Mouse (Mus musculus): ENCODE data around the gene Hmgcl. TPM values are rescaled to one million over a fixed set of nuclear protein-coding genes. Genes with fewer than 3 reads are reported as not detected.

Gene Hmgcl
- polyA plus RNA-seq, 1 experiment from 2014 or later, result 107 TPM

DNA sequence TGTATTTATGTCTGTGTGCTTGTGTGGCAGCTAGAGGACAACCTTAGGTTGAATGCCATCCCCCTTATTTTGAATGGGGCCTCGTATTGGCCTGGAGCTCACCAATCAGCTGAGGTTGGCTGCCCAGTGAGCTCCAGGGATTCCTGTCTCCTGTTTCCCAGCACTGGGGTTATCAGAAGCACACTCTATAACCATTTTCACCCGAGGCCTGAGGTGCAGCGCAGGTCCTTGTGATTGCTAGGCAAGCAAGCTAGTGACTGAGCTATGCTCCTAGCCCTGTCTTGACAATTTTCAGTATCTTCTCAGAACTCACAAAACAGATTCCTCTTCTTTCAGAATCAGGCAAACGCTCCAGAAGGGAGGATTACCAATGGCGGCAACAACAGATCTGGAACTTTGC, 38.3 kb downstream of the Hmgcl start:
- H3K4me3 ChIP-seq (replicated peaks; ENCODE audit: low read depth, low read length), result no peak overlapping the region
- H3K27me3 ChIP-seq (ENCODE audit: insufficient read depth, low read length), result no peaks in the 10 kb centered on the region
- H3K9me3 ChIP-seq (replicated peaks; ENCODE audit: low read length), result no peaks in the 10 kb centered on the region
- TF ChIP-seq CTCF (IDR thresholded peaks at IDR 0.05; ENCODE audit: low read depth), result no peak
- H3K27ac ChIP-seq, result no peak overlapping the region
- H3K4me1 ChIP-seq (replicated peaks; ENCODE audit: insufficient read depth, low read length), result peaks cover 11% of the 10 kb centered on the region; the same call in 1 of the 2 replicates
- no peak overlapping the region for H3K4me2 ChIP-seq (ENCODE audit: low read length)
- 0 out of 2 replicates have a peak, but pooled peaks cover 10% of the 10 kb centered on the region for H3K36me3 ChIP-seq (ENCODE audit: insufficient read depth, low read length)
- ATAC-seq (replicated peaks; ENCODE audit: low FRiP score, low read depth), result no peak
- H3K9ac ChIP-seq (ENCODE audit: low read depth, low read length), result no peak overlapping the region
- no peak for DNase-seq (ENCODE audit: low spot score)
- 78% methylated on average over 5 of the region's 5 CpGs for WGBS

GRCm38 (mm10) chr4:135985193-135985592, 38.9 kb downstream of the Hmgcl start:
- DNase-seq (ENCODE audit: low spot score), result no peak
- 86% methylated on average over 5 of the region's 5 CpGs for whole genome bisulfite sequencing
- Histone ChIP-seq H3K9me3 (replicated peaks; ENCODE audit: low read length) (no peaks in the 10 kb centered on the region), H3K27me3 (ENCODE audit: insufficient read depth, low read length) (no peaks in the 10 kb centered on the region), H3K36me3 (ENCODE audit: insufficient read depth, low read length) (0 out of 2 replicates have a peak, but pooled peaks cover 10% of the 10 kb centered on the region), H3K4me3 (replicated peaks; ENCODE audit: low read depth, low read length) (no peak overlapping the region), H3K9ac (ENCODE audit: low read depth, low read length) (no peak overlapping the region), H3K4me2 (ENCODE audit: low read length) (no peak overlapping the region), H3K27ac (no peak overlapping the region), H3K4me1 (replicated peaks; ENCODE audit: insufficient read depth, low read length) (peaks cover 11% of the 10 kb centered on the region; the same call in 1 of the 2 replicates)
- no peak for ATAC-seq (replicated peaks; ENCODE audit: low FRiP score, low read depth)
- no peak for TF ChIP-seq CTCF (IDR thresholded peaks at IDR 0.05; ENCODE audit: low read depth)

- H3K4me2 ChIP-seq (ENCODE audit: low read length), result peak overlapping the region; percentile 94
- H3K4me1 ChIP-seq (replicated peaks; ENCODE audit: insufficient read depth, low read length), result peaks cover 11% of the 10 kb centered on the region; the same call in 1 of the 2 replicates
- 82% methylated on average over 7 of the region's 7 CpGs for WGBS
- H3K9ac ChIP-seq (ENCODE audit: low read depth, low read length), result peak overlapping the region; percentile 90; the same call in 1 of the 2 replicates
- ATAC-seq (replicated peaks; ENCODE audit: low FRiP score, low read depth), result no peak
- 0 out of 2 replicates have a peak, but pooled peaks cover 10% of the 10 kb centered on the region for H3K36me3 ChIP-seq (ENCODE audit: insufficient read depth, low read length)
- H3K27ac ChIP-seq, result no peak overlapping the region
- no peak for DNase-seq (ENCODE audit: low spot score)
- TF ChIP-seq CTCF (IDR thresholded peaks at IDR 0.05; ENCODE audit: low read depth), result no peak
- peak overlapping the region; percentile 89; the same call in 1 of the 2 replicates for H3K4me3 ChIP-seq (replicated peaks; ENCODE audit: low read depth, low read length)
- no peaks in the 10 kb centered on the region for H3K9me3 ChIP-seq (replicated peaks; ENCODE audit: low read length)
- H3K27me3 ChIP-seq (ENCODE audit: insufficient read depth, low read length), result no peaks in the 10 kb centered on the region
Observed at GRCm38 (mm10) chr4:135985769-135986168, 39.5 kb downstream of the Hmgcl start.

DNA sequence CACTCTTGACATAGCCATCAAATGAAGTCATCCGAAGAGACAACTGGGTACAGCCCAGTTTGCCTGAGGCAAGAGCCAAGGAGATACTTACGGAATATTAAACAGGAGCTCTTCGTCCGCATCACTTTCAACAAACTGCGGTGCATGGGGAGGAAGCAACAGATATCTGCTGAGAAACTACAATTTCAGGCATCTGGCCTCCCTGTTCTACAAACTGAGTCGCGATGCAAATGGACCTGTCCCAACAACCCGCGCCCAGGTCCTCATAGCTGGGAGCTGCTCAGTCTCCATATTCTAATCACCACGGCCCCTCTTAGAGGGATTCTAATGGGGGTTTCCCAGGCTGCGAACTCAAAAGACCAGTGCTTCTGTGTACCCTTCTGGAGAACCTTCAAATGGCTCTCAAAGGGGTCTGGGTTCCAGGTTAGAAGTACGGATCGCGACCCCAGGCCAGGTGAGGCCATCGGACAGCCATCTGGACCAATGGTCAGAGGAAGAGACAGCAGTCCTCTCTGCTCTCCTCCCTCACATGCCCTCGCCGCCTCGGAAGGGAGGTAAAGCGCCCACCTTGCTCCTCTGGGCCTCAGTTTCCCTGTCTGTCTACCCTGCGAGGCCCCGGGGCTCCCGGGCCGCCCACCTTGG, 40.2 kb downstream of the Hmgcl start:
- no peak for ATAC-seq (replicated peaks; ENCODE audit: low FRiP score, low read depth)
- DNase-seq (ENCODE audit: low spot score), result peak; percentile 11
- Histone ChIP-seq H3K4me1 (replicated peaks; ENCODE audit: insufficient read depth, low read length) (peaks cover 11% of the 10 kb centered on the region; the same call in 1 of the 2 replicates), H3K9me3 (replicated peaks; ENCODE audit: low read length) (no peaks in the 10 kb centered on the region), H3K36me3 (ENCODE audit: insufficient read depth, low read length) (0 out of 2 replicates have a peak, but pooled peaks cover 10% of the 10 kb centered on the region), H3K27me3 (ENCODE audit: insufficient read depth, low read length) (no peaks in the 10 kb centered on the region), H3K4me3 (replicated peaks; ENCODE audit: low read depth, low read length) (peak overlapping the region; percentile 89), H3K27ac (peak overlapping the region; percentile 78), H3K9ac (ENCODE audit: low read depth, low read length) (peak overlapping the region; percentile 90), H3K4me2 (ENCODE audit: low read length) (peak overlapping the region; percentile 94)
- WGBS, result 6% methylated on average over 23 of the region's 23 CpGs
- no peak for TF ChIP-seq CTCF (IDR thresholded peaks at IDR 0.05; ENCODE audit: low read depth)

DNA sequence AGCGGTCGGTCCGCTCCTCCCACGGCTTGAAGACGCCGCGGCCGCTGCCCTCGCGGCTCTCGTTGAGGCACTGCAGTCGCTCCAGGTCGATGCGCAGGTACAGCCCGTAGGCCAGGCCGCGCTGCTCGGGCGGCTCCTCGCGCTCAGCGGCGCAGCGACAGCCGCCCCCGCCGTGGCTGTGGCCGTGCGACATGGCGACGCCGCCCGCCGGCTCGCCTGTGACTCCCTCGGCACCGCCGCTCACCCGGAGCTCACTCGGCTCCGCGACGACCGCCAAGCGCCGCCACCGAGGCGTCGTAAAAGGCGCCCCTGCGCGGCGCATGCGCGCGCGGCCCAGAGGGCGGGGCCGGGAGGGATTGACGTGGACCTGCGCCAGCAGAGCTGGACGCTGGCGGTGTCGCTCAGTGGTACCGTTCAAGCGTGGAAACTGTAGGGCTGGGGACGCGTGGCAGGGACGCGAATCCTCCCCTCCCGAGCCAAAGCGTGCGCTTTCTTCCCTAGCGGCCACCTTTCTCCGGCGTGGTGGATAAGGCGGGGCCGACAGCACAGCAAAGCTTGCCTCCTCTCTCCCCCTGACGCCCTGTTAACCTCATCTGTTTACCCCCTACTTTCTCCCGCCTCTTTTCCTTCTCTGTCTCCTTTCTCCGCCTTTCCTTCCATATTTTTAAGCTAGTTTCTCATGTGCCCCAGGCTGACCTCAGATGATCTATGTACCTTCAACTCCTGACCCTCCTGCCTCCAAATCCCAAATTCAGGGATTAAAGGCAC, 40.9 kb downstream of the Hmgcl start, which contains the start of gene Pithd1:
Gene Pithd1 (minus strand): TSS at position 322 of the 768 bp plus-strand sequence.
- TF ChIP-seq CTCF (IDR thresholded peaks at IDR 0.05; ENCODE audit: low read depth), result peak; percentile 52
- peak within 1 kb of the TSS; percentile 94 for H3K4me2 ChIP-seq (ENCODE audit: low read length)
- no peaks in the 10 kb centered on the region for H3K27me3 ChIP-seq (ENCODE audit: insufficient read depth, low read length)
- no peaks in the 10 kb centered on the region for H3K9me3 ChIP-seq (replicated peaks; ENCODE audit: low read length)
- H3K27ac ChIP-seq, result peak within 1 kb of the TSS; percentile 78
- H3K9ac ChIP-seq (ENCODE audit: low read depth, low read length), result peak within 1 kb of the TSS; percentile 90
- H3K4me3 ChIP-seq (replicated peaks; ENCODE audit: low read depth, low read length), result peak within 1 kb of the TSS; percentile 89
- 0 out of 2 replicates have a peak, but pooled peaks cover 10% of the 10 kb centered on the region for H3K36me3 ChIP-seq (ENCODE audit: insufficient read depth, low read length)
- WGBS, result under 1% methylated on average over 78 of the region's 81 CpGs
- peak; percentile 93 for DNase-seq (ENCODE audit: low spot score)
- ATAC-seq (replicated peaks; ENCODE audit: low FRiP score, low read depth), result peak; percentile 90
- peaks cover 11% of the 10 kb centered on the region; the same call in 1 of the 2 replicates for H3K4me1 ChIP-seq (replicated peaks; ENCODE audit: insufficient read depth, low read length)

GRCm38 (mm10) chr4:135987714-135988113, 41.5 kb downstream of the Hmgcl start:
- Histone ChIP-seq H3K36me3 (ENCODE audit: insufficient read depth, low read length) (0 out of 2 replicates have a peak, but pooled peaks cover 10% of the 10 kb centered on the region), H3K27ac (peak overlapping the region; percentile 78; the same call in 1 of the 2 replicates), H3K9ac (ENCODE audit: low read depth, low read length) (peak overlapping the region; percentile 90; the same call in 1 of the 2 replicates), H3K4me2 (ENCODE audit: low read length) (peak overlapping the region; percentile 94), H3K9me3 (replicated peaks; ENCODE audit: low read length) (no peaks in the 10 kb centered on the region), H3K4me3 (replicated peaks; ENCODE audit: low read depth, low read length) (peak overlapping the region; percentile 89), H3K27me3 (ENCODE audit: insufficient read depth, low read length) (no peaks in the 10 kb centered on the region), H3K4me1 (replicated peaks; ENCODE audit: insufficient read depth, low read length) (peaks cover 11% of the 10 kb centered on the region; the same call in 1 of the 2 replicates)
- ATAC-seq (replicated peaks; ENCODE audit: low FRiP score, low read depth) (no peak), DNase-seq (ENCODE audit: low spot score) (no peak)
- WGBS, result 66% methylated on average over 9 of the region's 9 CpGs
- TF ChIP-seq CTCF (IDR thresholded peaks at IDR 0.05; ENCODE audit: low read depth), result no peak

Measured in kidney, postnatal 0 days (tissue).